Mouse (Mus musculus) hindbrain, embryonic 12.5 days (tissue): Measurements from ENCODE around the gene Nr2e1. TPM values are rescaled to one million over a fixed set of nuclear protein-coding genes. Genes with fewer than 3 reads are reported as not detected.
A peak's percentile ranks its signal among the peaks of the same experiment; 100 is the strongest.

Experiments
- ATAC-seq: fragments of 200-750 bp; cut with Nextera tagmentation; 2 replicates; pipeline ENCODE4 v1.8.0; 2017; ENCODE audit warnings: moderate TSS enrichment; ENCODE audit not compliant: low FRiP score
- H3K27ac ChIP-seq: fragments of 300-500 bp; sonication (generic); 2 replicates; pipeline ENCODE4 v1.5.1; 2016; ENCODE audit warnings: mild to moderate bottlenecking
- H3K27me3 ChIP-seq: fragments of 300-500 bp; sonication (generic); 2 replicates; pipeline ENCODE4 v1.6.1; 2016; ENCODE audit warnings: mild to moderate bottlenecking
- H3K36me3 ChIP-seq: fragments of 300-500 bp; sonication (generic); 2 replicates; pipeline ENCODE4 v1.6.1; 2016; ENCODE audit warnings: mild to moderate bottlenecking
- H3K4me1 ChIP-seq: fragments of 300-500 bp; sonication (generic); 2 replicates; pipeline ENCODE4 v1.6.1; 2016
- H3K4me2 ChIP-seq: fragments of 300-500 bp; sonication (generic); replicated peaks from 2 replicates; pipeline ENCODE4 v1.6.1; 2016; ENCODE audit warnings: mild to moderate bottlenecking
- H3K4me3 ChIP-seq: fragments of 300-500 bp; sonication (generic); 2 replicates; pipeline ENCODE4 v1.5.1; 2016; ENCODE audit warnings: mild to moderate bottlenecking
- H3K9ac ChIP-seq: fragments of 300-500 bp; sonication (generic); 2 replicates; pipeline ENCODE4 v1.6.1; 2016; ENCODE audit warnings: mild to moderate bottlenecking, moderate library complexity
- H3K9me3 ChIP-seq: fragments of 300-500 bp; sonication (generic); replicated peaks from 2 replicates; pipeline ENCODE4 v1.6.1; 2016; ENCODE audit warnings: mild to moderate bottlenecking
- WGBS: fragments of 180-500 bp; shearing (Covaris S2); methylation state at CpG from one replicate; pipeline ENCODE4 v1.1.7; 2016; 5-methylcytosine and 5-hydroxymethylcytosine counted together
- polyA plus RNA-seq: library from polyadenylated mRNA; unstranded; fragments of >200 nt; fragmentation: Nextera tagmentation; extraction: Ambion mirVana; gene quantifications from 2 replicates; pipeline ENCODE4 v1.2.1, GENCODE M21; 2016

The Nr2e1 gene
- polyA plus RNA-seq, 1 experiment from 2014 or later, result 2.1 TPM

- H3K4me1 ChIP-seq, result peaks cover 10% of the 10 kb centered on the region
- no peaks in the 10 kb centered on the region for H3K9me3 ChIP-seq
- WGBS, result 4% methylated on average over 10 of the region's 10 CpGs
- no peak overlapping the region for H3K9ac ChIP-seq
- no peak overlapping the region for H3K27ac ChIP-seq
- no peak overlapping the region for H3K4me2 ChIP-seq
- no peak overlapping the region for H3K4me3 ChIP-seq
- no peak for ATAC-seq
- H3K36me3 ChIP-seq, result no peaks in the 10 kb centered on the region
- peaks cover 97% of the 10 kb centered on the region for H3K27me3 ChIP-seq
Observed at GRCm38 (mm10) chr10:42574639-42575038, 8.8 kb downstream of the Nr2e1 start.

- Histone ChIP-seq H3K4me1 (peaks cover 4% of the 10 kb centered on the region), H3K27ac (no peak overlapping the region), H3K36me3 (no peaks in the 10 kb centered on the region), H3K27me3 (peaks cover 96% of the 10 kb centered on the region), H3K4me2 (0 out of 2 replicates have a peak overlapping the region, but pooled peaks have one; percentile 3), H3K4me3 (no peak overlapping the region), H3K9me3 (no peaks in the 10 kb centered on the region), H3K9ac (no peak overlapping the region)
- no peak for ATAC-seq
- 1% methylated on average over 15 of the region's 15 CpGs for WGBS
Observed at GRCm38 (mm10) chr10:42572971-42573370, 10.5 kb downstream of the Nr2e1 start.

DNA sequence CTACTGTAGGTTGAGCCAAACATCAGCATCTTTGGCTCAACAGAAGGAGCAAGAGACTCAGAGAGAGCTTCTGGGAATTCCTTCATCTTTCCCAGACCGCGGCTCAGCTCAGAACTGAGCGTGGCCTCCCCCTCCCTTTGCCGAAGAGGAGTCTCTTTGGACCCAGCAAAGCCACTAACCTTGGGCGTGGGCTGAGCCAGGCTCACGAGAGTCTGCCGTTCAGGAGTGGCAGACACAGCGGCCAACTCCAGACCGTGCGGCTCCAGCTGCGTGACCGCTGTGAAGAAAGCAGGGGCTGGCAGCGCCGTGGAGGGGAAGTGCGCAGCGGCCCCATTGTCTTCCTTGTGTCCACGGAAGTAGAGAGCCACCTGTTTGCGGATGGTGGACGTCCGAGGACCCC, 10.9 kb downstream of the Nr2e1 start:
- peaks cover 95% of the 10 kb centered on the region for H3K27me3 ChIP-seq
- 0% methylated on average over 20 of the region's 20 CpGs for WGBS
- ATAC-seq, result no peak
- H3K4me2 ChIP-seq, result 0 out of 2 replicates have a peak overlapping the region, but pooled peaks have one; percentile 3
- H3K4me1 ChIP-seq, result peaks cover 4% of the 10 kb centered on the region
- H3K27ac ChIP-seq, result no peak overlapping the region
- no peak overlapping the region for H3K9ac ChIP-seq
- H3K4me3 ChIP-seq, result no peak overlapping the region
- H3K9me3 ChIP-seq, result no peaks in the 10 kb centered on the region
- H3K36me3 ChIP-seq, result no peaks in the 10 kb centered on the region

DNA sequence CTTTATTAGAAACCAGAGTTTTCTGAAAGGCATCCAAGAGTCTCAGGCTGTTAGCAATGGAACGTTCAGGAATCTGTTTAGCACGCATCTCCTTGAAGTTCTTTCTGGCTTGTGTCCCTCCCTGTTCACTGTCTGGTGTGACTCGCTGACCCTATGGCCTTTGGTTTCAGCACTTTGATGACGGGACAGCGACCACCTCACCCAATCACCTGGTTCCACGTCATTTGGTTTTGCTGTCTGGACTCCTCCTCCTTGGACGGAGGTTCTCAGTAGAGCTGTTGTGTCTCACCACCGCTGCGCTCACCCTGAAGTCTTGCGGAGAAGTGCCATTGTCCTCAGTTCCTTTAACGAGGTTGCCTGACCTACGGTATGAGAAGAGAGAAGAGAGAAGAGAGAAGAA, 21.2 kb downstream of the Nr2e1 start:
- Histone ChIP-seq H3K4me2 (no peak overlapping the region), H3K27me3 (peaks cover 61% of the 10 kb centered on the region), H3K27ac (no peak overlapping the region), H3K4me3 (no peak overlapping the region), H3K9ac (no peak overlapping the region), H3K9me3 (no peaks in the 10 kb centered on the region), H3K36me3 (no peaks in the 10 kb centered on the region), H3K4me1 (peaks cover 4% of the 10 kb centered on the region; the same call in 1 of the 2 replicates)
- 3% methylated on average over 12 of the region's 12 CpGs for WGBS
- ATAC-seq, result no peak

DNA sequence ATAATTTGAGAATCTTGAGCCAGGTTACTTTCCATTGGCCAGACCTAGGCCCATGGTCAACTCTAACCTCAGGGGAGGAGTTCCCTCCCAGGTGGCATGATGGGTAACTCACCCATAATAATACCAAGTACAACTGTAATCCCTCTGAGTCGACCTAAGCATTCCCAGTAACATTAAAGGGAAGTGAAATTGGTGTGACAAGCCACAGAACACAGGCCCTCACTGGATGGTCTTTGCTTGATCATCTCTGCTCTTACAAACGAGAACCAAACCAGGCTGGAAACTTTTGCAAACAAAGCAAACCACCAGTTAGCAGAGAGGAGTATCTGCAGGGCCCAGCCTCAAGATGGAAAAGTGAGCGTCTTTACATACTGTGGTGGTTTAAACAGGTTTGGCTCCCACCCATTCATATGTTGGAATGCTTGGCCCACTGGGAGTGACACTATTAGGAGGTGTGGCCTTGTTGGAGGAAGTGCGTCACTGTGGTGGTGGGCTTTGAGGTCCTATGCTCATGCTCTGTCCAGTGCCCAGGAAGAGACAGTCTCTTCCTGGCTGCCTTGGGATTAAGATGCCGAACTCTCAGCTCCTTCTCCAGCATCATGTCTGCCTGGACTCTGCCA, 23.7 kb downstream of the Nr2e1 start:
- Histone ChIP-seq H3K9ac (no peak overlapping the region), H3K36me3 (no peaks in the 10 kb centered on the region), H3K4me1 (peaks cover 3% of the 10 kb centered on the region; the same call in 1 of the 2 replicates), H3K27ac (no peak overlapping the region), H3K9me3 (no peaks in the 10 kb centered on the region), H3K4me2 (no peak overlapping the region), H3K27me3 (peaks cover 35% of the 10 kb centered on the region), H3K4me3 (no peak overlapping the region)
- WGBS, result 79% methylated on average over 5 of the region's 5 CpGs
- no peak for ATAC-seq

DNA sequence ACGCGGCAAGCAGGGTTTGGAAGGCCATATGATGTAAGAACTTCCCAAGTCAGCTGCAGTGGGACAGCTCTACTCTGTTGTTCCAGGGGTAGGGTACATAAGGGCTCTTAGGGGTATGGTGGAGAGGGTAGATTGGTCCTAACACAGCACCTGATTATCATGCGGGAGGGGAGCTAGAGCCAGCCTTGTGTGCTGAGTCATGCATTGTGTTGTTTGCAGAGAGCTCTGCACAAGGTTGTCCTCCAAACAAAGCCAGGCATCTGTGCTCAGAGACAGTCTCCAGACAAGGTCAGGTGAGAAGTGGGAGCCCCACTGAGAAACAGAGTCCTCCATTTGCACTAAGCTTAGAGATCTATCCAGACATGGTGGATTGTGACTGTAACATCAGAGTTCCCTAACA, 36.9 kb downstream of the Nr2e1 start:
- no peak overlapping the region for H3K9ac ChIP-seq
- no peaks in the 10 kb centered on the region for H3K9me3 ChIP-seq
- WGBS, result 86% methylated on average over 3 of the region's 3 CpGs
- H3K4me1 ChIP-seq, result no peaks in the 10 kb centered on the region
- no peak overlapping the region for H3K4me3 ChIP-seq
- H3K27me3 ChIP-seq, result no peaks in the 10 kb centered on the region
- H3K4me2 ChIP-seq, result no peak overlapping the region
- no peak for ATAC-seq
- no peaks in the 10 kb centered on the region for H3K36me3 ChIP-seq
- H3K27ac ChIP-seq, result no peak overlapping the region

GRCm38 (mm10) chr10:42545707-42546503, 37.5 kb downstream of the Nr2e1 start:
- Histone ChIP-seq H3K9me3 (no peaks in the 10 kb centered on the region), H3K27me3 (no peaks in the 10 kb centered on the region), H3K27ac (no peak overlapping the region), H3K4me3 (no peak overlapping the region), H3K36me3 (no peaks in the 10 kb centered on the region), H3K4me2 (no peak overlapping the region), H3K9ac (no peak overlapping the region), H3K4me1 (no peaks in the 10 kb centered on the region)
- 88% methylated on average over 6 of the region's 6 CpGs for WGBS
- ATAC-seq, result no peak

- Histone ChIP-seq H3K4me3 (no peak overlapping the region), H3K9me3 (no peaks in the 10 kb centered on the region), H3K9ac (no peak overlapping the region), H3K4me2 (no peak overlapping the region), H3K4me1 (peaks cover 3% of the 10 kb centered on the region; the same call in 1 of the 2 replicates), H3K27ac (no peak overlapping the region; the same call in 1 of the 2 replicates), H3K27me3 (no peaks in the 10 kb centered on the region), H3K36me3 (peaks cover 13% of the 10 kb centered on the region; the same call in 1 of the 2 replicates)
- 88% methylated on average over 9 of the region's 9 CpGs for WGBS
- ATAC-seq, result no peak
Observed at GRCm38 (mm10) chr10:42537571-42538316, 45.7 kb downstream of the Nr2e1 start.

GRCm38 (mm10) chr10:42533836-42534453, 49.5 kb downstream of the Nr2e1 start:
- no peak overlapping the region for H3K4me3 ChIP-seq
- 88% methylated on average over 11 of the region's 11 CpGs for WGBS
- no peak overlapping the region for H3K9ac ChIP-seq
- no peaks in the 10 kb centered on the region for H3K9me3 ChIP-seq
- H3K4me2 ChIP-seq, result no peak overlapping the region
- H3K27me3 ChIP-seq, result no peaks in the 10 kb centered on the region
- H3K27ac ChIP-seq, result peak overlapping the region; percentile 40; the same call in 1 of the 2 replicates
- H3K4me1 ChIP-seq, result no peaks in the 10 kb centered on the region
- peaks cover 23% of the 10 kb centered on the region; the same call in 1 of the 2 replicates for H3K36me3 ChIP-seq
- ATAC-seq, result no peak

GRCm38 (mm10) chr10:42525682-42526081, 57.8 kb downstream of the Nr2e1 start:
- H3K9me3 ChIP-seq, result no peaks in the 10 kb centered on the region
- H3K27me3 ChIP-seq, result no peaks in the 10 kb centered on the region
- H3K4me2 ChIP-seq, result no peak overlapping the region
- ATAC-seq, result no peak
- peaks cover 21% of the 10 kb centered on the region; the same call in 1 of the 2 replicates for H3K36me3 ChIP-seq
- WGBS, result 97% methylated on average over 3 of the region's 3 CpGs
- no peak overlapping the region for H3K27ac ChIP-seq
- H3K4me1 ChIP-seq, result no peaks in the 10 kb centered on the region
- H3K4me3 ChIP-seq, result no peak overlapping the region
- H3K9ac ChIP-seq, result no peak overlapping the region

GRCm38 (mm10) chr10:42523556-42524162, 59.8 kb downstream of the Nr2e1 start:
- Histone ChIP-seq H3K9me3 (no peaks in the 10 kb centered on the region), H3K9ac (no peak overlapping the region), H3K4me2 (no peak overlapping the region), H3K4me3 (no peak overlapping the region), H3K27me3 (no peaks in the 10 kb centered on the region), H3K36me3 (peaks cover 9% of the 10 kb centered on the region; the same call in 1 of the 2 replicates), H3K4me1 (no peaks in the 10 kb centered on the region), H3K27ac (no peak overlapping the region; the same call in 1 of the 2 replicates)
- 69% methylated on average over 11 of the region's 11 CpGs for WGBS
- no peak for ATAC-seq
